Mouse (Mus musculus) brain, embryonic 18.5 days (tissue): ENCODE measurements at regions not wholly inside any gene's neighbourhood (a gene's known extent, or its start where the extent isn't known, plus 50 kb on each side); places are given as distances from the start of the nearest gene placed in this dataset.

Source experiments
- DNase-seq: peaks from one replicate; pipeline ENCODE4 v3.0.0-alpha.2; 2012; ENCODE audit warnings: low read depth, low spot score

- no peak for DNase-seq
Measured at GRCm38 (mm10) chr8:89210684-89211083, 166.7 kb upstream of the Sall1 start.

- no peak for DNase-seq
Measured at GRCm38 (mm10) chr8:89207891-89208290, 163.9 kb upstream of the Sall1 start.

- no peak for DNase-seq
Measured at GRCm38 (mm10) chr8:89202484-89203096, 158.6 kb upstream of the Sall1 start.

- peak; percentile 18 for DNase-seq
Measured at GRCm38 (mm10) chr8:89200301-89200700, 156.3 kb upstream of the Sall1 start.

- DNase-seq: no peak
Measured at GRCm38 (mm10) chr8:89185314-89185713, 141.4 kb upstream of the Sall1 start.

- DNase-seq: no peak
Measured at GRCm38 (mm10) chr8:89175631-89176030, 131.7 kb upstream of the Sall1 start.

- DNase-seq: no peak
Measured at GRCm38 (mm10) chr8:89171561-89171960, 127.6 kb upstream of the Sall1 start.

- no peak for DNase-seq
Measured at GRCm38 (mm10) chr8:89169484-89169883, 125.5 kb upstream of the Sall1 start.

GRCm38 (mm10) chr8:89167026-89167425 is 123.1 kb upstream of the Sall1 start:
- DNase-seq: no peak

GRCm38 (mm10) chr8:89156909-89157308 is 112.9 kb upstream of the Sall1 start:
- no peak for DNase-seq

GRCm38 (mm10) chr8:89153605-89154004 is 109.6 kb upstream of the Sall1 start:
- no peak for DNase-seq

- no peak for DNase-seq
Measured at GRCm38 (mm10) chr8:89152867-89153595, 109.1 kb upstream of the Sall1 start.

GRCm38 (mm10) chr8:89152331-89152730 is 108.4 kb upstream of the Sall1 start:
- no peak for DNase-seq

- no peak for DNase-seq
Measured at GRCm38 (mm10) chr8:89150952-89151351, 107.0 kb upstream of the Sall1 start.

GRCm38 (mm10) chr8:89141529-89142235 is 97.7 kb upstream of the Sall1 start:
- DNase-seq: no peak

GRCm38 (mm10) chr8:89139876-89140275 is 95.9 kb upstream of the Sall1 start:
- DNase-seq: no peak

GRCm38 (mm10) chr8:89138416-89139125 is 94.6 kb upstream of the Sall1 start:
- DNase-seq: no peak

GRCm38 (mm10) chr8:89134581-89135484 is 90.9 kb upstream of the Sall1 start:
- no peak for DNase-seq

- DNase-seq: no peak
Measured at GRCm38 (mm10) chr8:89134058-89134457, 90.1 kb upstream of the Sall1 start.

- no peak for DNase-seq
Measured at GRCm38 (mm10) chr8:89121051-89121450, 77.1 kb upstream of the Sall1 start.
